Mouse (Mus musculus): ENCODE measurements around the gene Srpx.

DNA sequence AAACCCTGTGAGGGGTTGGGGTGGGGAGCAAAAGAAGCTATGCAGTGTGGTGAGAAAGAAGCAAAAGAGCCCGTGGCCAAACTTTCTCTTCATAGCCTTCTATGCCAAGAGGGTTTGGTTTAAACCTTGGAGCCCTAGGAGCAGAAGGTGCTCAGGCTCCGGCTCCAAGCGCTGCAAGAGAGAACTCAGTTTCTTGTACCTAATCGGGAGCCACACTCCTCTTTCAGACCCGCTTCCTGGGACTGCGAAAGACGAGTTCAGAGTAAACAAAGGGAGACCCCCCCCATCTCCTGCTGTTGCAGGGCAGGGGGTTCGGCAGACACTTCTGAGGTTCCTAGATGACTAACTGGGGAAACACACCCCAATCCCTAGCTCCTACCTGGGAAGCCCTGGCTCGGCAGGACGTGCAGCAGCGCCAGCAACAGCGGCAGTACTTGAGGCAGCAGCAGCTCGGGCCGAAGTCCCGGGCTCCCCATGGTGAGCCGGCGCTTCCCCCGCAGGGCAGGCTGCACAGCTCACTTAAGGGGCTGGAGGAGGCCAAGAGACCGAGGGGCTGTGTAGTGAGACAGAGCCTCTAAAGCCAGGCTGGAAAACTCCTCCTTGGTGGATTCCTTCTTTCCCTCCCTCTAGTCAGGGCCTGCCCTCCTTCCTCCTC, at the start of gene Srpx:
- TF ChIP-seq POLR2A (IDR thresholded peaks at IDR 0.05; ENCODE audit: low read depth, low read length) (no peak), CTCF (IDR thresholded peaks at IDR 0.05; ENCODE audit: extremely low read depth, insufficient read length, insufficient replicate concordance, low read depth, low read length) (no peak)
